Mouse (Mus musculus): ENCODE results near the gene Cacnb3.

- TF ChIP-seq CTCF (conservative IDR thresholded peaks at IDR 0.05; ENCODE audit: insufficient read depth, insufficient read length, low read depth, low read length) (no peak), POLR2A (IDR thresholded peaks at IDR 0.05; ENCODE audit: low read depth, low read length) (peak; percentile 97)
Observed at GRCm38 (mm10) chr15:98676940-98677728, 46.5 kb downstream of the Cacnb3 start, which contains the start of gene Rnd1.
